Comparison of ENCODE assay signal across 23 mouse cellular contexts in genomic region chr4:136746516-136746915, GRCm38 (mm10).
DNase-seq lines count a peak whose midpoint lies in the region; ATAC-seq and TF ChIP-seq lines count a peak whose summit lies in the region.
"Had no signal": no experiment of that assay in that cellular context is flagged by ENCODE, and none has a peak within 500 bp of the region (broad histone marks: within the 10 kb centered on the region; RNA-seq: fewer than 3 reads in every experiment).

No protein-coding gene starts in this region.

- H3K4me2 ChIP-seq in midbrain, postnatal 0 days (ENCODE audit: low read depth, low read length, poor library complexity, severe bottlenecking): no peak overlapping the region
- no peak overlapping the region for H3K4me2 ChIP-seq in midbrain, embryonic 15.5 days
- no peak overlapping the region for H3K4me2 ChIP-seq in midbrain, embryonic 14.5 days (ENCODE audit: low read length)
- H3K4me2 ChIP-seq: embryonic facial prominence, embryonic 12.5 days; embryonic facial prominence, embryonic 15.5 days; heart, embryonic 11.5 days; hindbrain, embryonic 14.5 days had no signal

- in situ Hi-C loops in ES-E14 (cut with MboI; ENCODE audit: low sequenced_read_pairs in 2 of 2, unreplicated experiment in 2 of 2): no loop called here

- H3K9me3 ChIP-seq in midbrain, embryonic 10.5 days (replicated peaks): no peaks in the 10 kb centered on the region
- H3K9me3 ChIP-seq in midbrain, postnatal 0 days (ENCODE audit: low read length): no peaks in the 10 kb centered on the region
- no peaks in the 10 kb centered on the region for H3K9me3 ChIP-seq in midbrain, embryonic 15.5 days
- no peaks in the 10 kb centered on the region for H3K9me3 ChIP-seq in midbrain, embryonic 14.5 days (ENCODE audit: control insufficient read depth, low read length)
- no peaks in the 10 kb centered on the region for H3K9me3 ChIP-seq in ES-E14 (ENCODE audit: control insufficient read depth, insufficient read depth, low read depth, low read length)
- H3K9me3 ChIP-seq: embryonic facial prominence, embryonic 12.5 days; embryonic facial prominence, embryonic 15.5 days; G1E had no signal

- no peak for DNase-seq in midbrain, embryonic 10.5 days (ENCODE audit: low spot score)
- no peak for DNase-seq in midbrain, postnatal 0 days (ENCODE audit: low spot score)
- no peak for DNase-seq in midbrain, embryonic 14.5 days
- DNase-seq in ES-E14 (ENCODE audit: low read depth, low spot score): no peak
- no peak for DNase-seq in retina, postnatal 1 day
- DNase-seq: adrenal gland, postnatal 10 days; cerebellum, adult 11 months; cerebellum, adult 2 months; cerebellum, adult 9-11 months; cerebellum, postnatal 25 days; forebrain, postnatal 0 days; gastrocnemius, adult 2 months; gastrocnemius, postnatal 14 days; heart, adult 11 months had no signal

- H3K36me3 ChIP-seq in midbrain, embryonic 10.5 days: peaks cover 20% of the 10 kb centered on the region
- no peaks in the 10 kb centered on the region for H3K36me3 ChIP-seq in midbrain, postnatal 0 days (ENCODE audit: insufficient read depth, low read length)
- H3K36me3 ChIP-seq in midbrain, embryonic 15.5 days (replicated peaks): no peaks in the 10 kb centered on the region
- H3K36me3 ChIP-seq in midbrain, embryonic 14.5 days (ENCODE audit: control insufficient read depth, insufficient read depth, low read length): no peaks in the 10 kb centered on the region
- H3K36me3 ChIP-seq in ES-E14 (ENCODE audit: control insufficient read depth, insufficient read depth, low read length, poor library complexity, severe bottlenecking): no peaks in the 10 kb centered on the region
- H3K36me3 ChIP-seq: embryonic facial prominence, embryonic 12.5 days; embryonic facial prominence, embryonic 15.5 days; G1E had no signal

- WGBS in midbrain, embryonic 10.5 days: 67% methylated on average over 1 of the region's 1 CpGs
- whole genome bisulfite sequencing in midbrain, postnatal 0 days: 26% methylated on average over 1 of the region's 1 CpGs
- WGBS in midbrain, embryonic 15.5 days: 53% methylated on average over 1 of the region's 1 CpGs
- 56% methylated on average over 1 of the region's 1 CpGs for WGBS in midbrain, embryonic 14.5 days

- H3K4me3 ChIP-seq in midbrain, embryonic 10.5 days: no peak overlapping the region
- no peak overlapping the region for H3K4me3 ChIP-seq in midbrain, postnatal 0 days (ENCODE audit: low read depth, low read length)
- H3K4me3 ChIP-seq in midbrain, embryonic 15.5 days: no peak overlapping the region
- no peak overlapping the region for H3K4me3 ChIP-seq in midbrain, embryonic 14.5 days (replicated peaks; ENCODE audit: low read depth, low read length)
- H3K4me3 ChIP-seq in ES-E14 (ENCODE audit: insufficient read depth in 1 of 2, low read depth in 1 of 2, low read length in 2 of 2, poor library complexity in 1 of 2, severe bottlenecking in 1 of 2): no peak overlapping the region
- H3K4me3 ChIP-seq: embryonic facial prominence, embryonic 12.5 days; embryonic facial prominence, embryonic 15.5 days; gastrocnemius, adult 2 months had no signal

- H3K27me3 ChIP-seq in midbrain, embryonic 10.5 days (ENCODE audit: low read depth, poor library complexity, severe bottlenecking): 0 out of 2 replicates have a peak, but pooled peaks cover 3% of the 10 kb centered on the region
- no peaks in the 10 kb centered on the region for H3K27me3 ChIP-seq in midbrain, postnatal 0 days (ENCODE audit: insufficient read depth, low read length)
- no peaks in the 10 kb centered on the region for H3K27me3 ChIP-seq in midbrain, embryonic 15.5 days (replicated peaks)
- no peaks in the 10 kb centered on the region for H3K27me3 ChIP-seq in midbrain, embryonic 14.5 days (ENCODE audit: control insufficient read depth, insufficient read depth, low read length)
- H3K27me3 ChIP-seq: embryonic facial prominence, embryonic 15.5 days; Patski had no signal

- no peak overlapping the region for H3K9ac ChIP-seq in midbrain, postnatal 0 days (replicated peaks; ENCODE audit: low read length, poor library complexity, severe bottlenecking)
- no peak overlapping the region for H3K9ac ChIP-seq in midbrain, embryonic 15.5 days
- no peak overlapping the region for H3K9ac ChIP-seq in midbrain, embryonic 14.5 days (replicated peaks; ENCODE audit: low read length)
- H3K9ac ChIP-seq in ES-E14 (ENCODE audit: insufficient read depth, low read depth, low read length, poor library complexity, severe bottlenecking): no peak overlapping the region
- H3K9ac ChIP-seq: embryonic facial prominence, embryonic 12.5 days; embryonic facial prominence, embryonic 15.5 days; forebrain, postnatal 0 days; hindbrain, embryonic 14.5 days had no signal

- no peak for TF ChIP-seq CTCF in midbrain, postnatal 0 days (IDR thresholded peaks at IDR 0.05)

- peak overlapping the region; percentile 98 for H3K27ac ChIP-seq in midbrain, embryonic 10.5 days (replicated peaks)
- no peak overlapping the region for H3K27ac ChIP-seq in midbrain, postnatal 0 days (ENCODE audit: low read depth, low read length)
- peak overlapping the region; percentile 25; the same call in 1 of the 2 replicates for H3K27ac ChIP-seq in midbrain, embryonic 15.5 days
- no peak overlapping the region for H3K27ac ChIP-seq in midbrain, embryonic 14.5 days (replicated peaks; ENCODE audit: low read depth, low read length)
- no peak overlapping the region for H3K27ac ChIP-seq in ES-E14 (ENCODE audit: insufficient read depth, low read depth, low read length, poor library complexity, severe bottlenecking)
- H3K27ac ChIP-seq: embryonic facial prominence, embryonic 12.5 days; embryonic facial prominence, embryonic 15.5 days; gastrocnemius, adult 2 months; hindbrain, embryonic 14.5 days had no signal

- H3K4me1 ChIP-seq in midbrain, embryonic 10.5 days: peaks cover 100% of the 10 kb centered on the region
- H3K4me1 ChIP-seq in midbrain, postnatal 0 days (ENCODE audit: insufficient read depth, low read length): peaks cover 28% of the 10 kb centered on the region
- peaks cover 69% of the 10 kb centered on the region for H3K4me1 ChIP-seq in midbrain, embryonic 15.5 days
- peaks cover 64% of the 10 kb centered on the region for H3K4me1 ChIP-seq in midbrain, embryonic 14.5 days (ENCODE audit: control insufficient read depth, insufficient read depth, low read length)
- peaks cover 9 to 31% of the 10 kb centered on the region in 2 experiments for H3K4me1 ChIP-seq in ES-E14 (ENCODE audit: control insufficient read depth in 2 of 2, insufficient read depth in 2 of 2, low read length in 2 of 2, poor library complexity in 1 of 2)

- ATAC-seq in midbrain, postnatal 0 days (ENCODE audit: low FRiP score): no peak
- no peak for ATAC-seq in midbrain, embryonic 15.5 days (replicated peaks)
- no peak for ATAC-seq in midbrain, embryonic 14.5 days (ENCODE audit: low FRiP score, low TSS enrichment)
- ATAC-seq: CD4-positive, CD25-positive, alpha-beta regulatory T cell, adult 4 months; forebrain, embryonic 14.5 days; forebrain, postnatal 0 days; Patski had no signal

TF ChIP-seq in ES-E14, 5 proteins besides CTCF, POLR2A, EP300 and RAD21:
- TF ChIP-seq ZNF384 (IDR thresholded peaks at IDR 0.05; ENCODE audit: low read depth, low read length): peak; percentile 64
- no peak for TF ChIP-seq MAFK (IDR thresholded peaks at IDR 0.05; ENCODE audit: insufficient read depth, low read depth, low read length)

Comparison
In these comparisons a context has a peak if more than half of its experiments do, and no peak if none do; other contexts are left out.
1. H3K27ac ChIP-seq: peak in midbrain, embryonic 10.5 days (single experiment) and midbrain, embryonic 15.5 days (single experiment); none in midbrain, postnatal 0 days (single experiment), midbrain, embryonic 14.5 days (single experiment) and ES-E14 (single experiment).